Comparison of ENCODE assay signal across 10 mouse cellular contexts in genomic region chr12:69776607-69777340, GRCm38 (mm10). TPM values are rescaled to one million over a fixed set of nuclear protein-coding genes. Genes with fewer than 3 reads are reported as not detected.
A peak's percentile ranks its signal among the peaks of the same experiment; 100 is the strongest.
DNase-seq lines count a peak whose midpoint lies in the region; ATAC-seq lines count a peak whose summit lies in the region.
"Had no signal": no experiment of that assay in that cellular context is flagged by ENCODE, and none has a peak within 500 bp of the region (broad histone marks: within the 10 kb centered on the region; RNA-seq: fewer than 3 reads in every experiment).

No protein-coding gene starts in this region.

- DNase-seq in CD4-positive, CD25-positive, alpha-beta regulatory T cell, adult 2 months (ENCODE audit: low read depth, low spot score): peak; percentile 12
- peak; percentile 69 to 86 for DNase-seq in kidney, postnatal 36 days
- DNase-seq in right cerebral cortex, postnatal 36 days (ENCODE audit: low spot score in 2 of 2): no peak
- DNase-seq in right cerebral cortex, postnatal 4 days: no peak
- DNase-seq: gastrocnemius, postnatal 14 days had no signal

- no peak for ATAC-seq in CD4-positive, CD25-positive, alpha-beta regulatory T cell, adult 4 months
- ATAC-seq in erythroblast, adult 5-6 weeks (replicated peaks; ENCODE audit: low FRiP score, poor library complexity, severe bottlenecking): peak; percentile 82
- ATAC-seq in megakaryocyte, adult 5-6 weeks (ENCODE audit: poor library complexity, severe bottlenecking): peak; percentile 45
- ATAC-seq in activated CD4-positive, CD25-positive, alpha-beta regulatory T cell, adult 4 months: no peak
- ATAC-seq: hindbrain, postnatal 0 days had no signal

RNA-seq across cellular contexts. Expression of gene Cdkl1, which starts 14.3 kb away (rescaled TPM):
- polyA plus RNA-seq in CD4-positive, CD25-positive, alpha-beta regulatory T cell, adult 4 months (2017; shearing (Covaris generic)): not detected
- 43.6 and 51.4 TPM in 2 replicates for total RNA-seq in erythroblast, adult 5-6 weeks (2015; ENCODE audit: low replicate concordance)
- 86.7 and 87.6 TPM in 2 replicates for total RNA-seq in erythroblast, adult 5-6 weeks (2017; ENCODE audit: low replicate concordance)
- total RNA-seq in megakaryocyte, adult 5-6 weeks (2015): 0.11 TPM in 1 of 2 replicates, not detected in the other
- 0.15 TPM in 1 of 2 replicates, not detected in the other for total RNA-seq in megakaryocyte, adult 5-6 weeks (2017)
- polyA plus RNA-seq in activated CD4-positive, CD25-positive, alpha-beta regulatory T cell, adult 4 months (2017; shearing (Covaris generic)): not detected

RNA-seq across cellular contexts. Expression of gene Atp5s, which starts 52.0 kb away (rescaled TPM):
- 10 to 100 TPM; 17.1 to 17.2 TPM for polyA plus RNA-seq in CD4-positive, CD25-positive, alpha-beta regulatory T cell, adult 4 months (2017; shearing (Covaris generic))
- total RNA-seq in erythroblast, adult 5-6 weeks (2015; ENCODE audit: low replicate concordance): 15.5 and 47.3 TPM in 2 replicates
- total RNA-seq in erythroblast, adult 5-6 weeks (2017; ENCODE audit: low replicate concordance): 11.7 and 15.2 TPM in 2 replicates
- 10.3 and 12.6 TPM in 2 replicates for total RNA-seq in megakaryocyte, adult 5-6 weeks (2015)
- 4.2 and 5.2 TPM in 2 replicates for total RNA-seq in megakaryocyte, adult 5-6 weeks (2017)
- polyA plus RNA-seq in activated CD4-positive, CD25-positive, alpha-beta regulatory T cell, adult 4 months (2017; shearing (Covaris generic)): 10 to 100 TPM in 1 of 2 experiments, 1 to 10 TPM in 1; 9.2 to 14.0 TPM

RNA-seq across cellular contexts. Expression of gene L2hgdh, which starts 52.1 kb away (rescaled TPM):
- 1 to 10 TPM; 3.1 TPM for polyA plus RNA-seq in CD4-positive, CD25-positive, alpha-beta regulatory T cell, adult 4 months (2017; shearing (Covaris generic))
- total RNA-seq in erythroblast, adult 5-6 weeks (2015; ENCODE audit: low replicate concordance): 2.3 and 7.7 TPM in 2 replicates
- total RNA-seq in erythroblast, adult 5-6 weeks (2017; ENCODE audit: low replicate concordance): 3.3 and 3.9 TPM in 2 replicates
- total RNA-seq in megakaryocyte, adult 5-6 weeks (2015): 1.6 and 2.4 TPM in 2 replicates
- total RNA-seq in megakaryocyte, adult 5-6 weeks (2017): 1.4 and 4.3 TPM in 2 replicates
- 1 to 10 TPM; 2.4 to 3.7 TPM for polyA plus RNA-seq in activated CD4-positive, CD25-positive, alpha-beta regulatory T cell, adult 4 months (2017; shearing (Covaris generic))

Comparison
In these comparisons a context has a peak if more than half of its experiments do, and no peak if none do; other contexts are left out.
1. DNase-seq: peak in CD4-positive, CD25-positive, alpha-beta regulatory T cell, adult 2 months (single experiment) and kidney, postnatal 36 days (2 of 2); none in right cerebral cortex, postnatal 36 days (0 of 2) and right cerebral cortex, postnatal 4 days (single experiment).
2. ATAC-seq: peak in erythroblast, adult 5-6 weeks (single experiment) and megakaryocyte, adult 5-6 weeks (single experiment); none in CD4-positive, CD25-positive, alpha-beta regulatory T cell, adult 4 months (single experiment) and activated CD4-positive, CD25-positive, alpha-beta regulatory T cell, adult 4 months (single experiment).
3. RNA of gene Cdkl1, which starts 14.3 kb away (total RNA-seq): 43.6 to 87.6 TPM in erythroblast, adult 5-6 weeks; 0.11 to 0.15 TPM in megakaryocyte, adult 5-6 weeks; every median in the first group is over 10 times any median in the second.